Mouse (Mus musculus): ENCODE data around the gene Dchs1. TPM values are rescaled to one million over a fixed set of nuclear protein-coding genes. Genes with fewer than 3 reads are reported as not detected.

The Dchs1 gene
- polyA plus RNA-seq, 1 experiment = 5.0 TPM

GRCm38 (mm10) chr7:105728701-105729428 lies 58.6 kb downstream of the Dchs1 start:
- Histone ChIP-seq H3K4me1 (ENCODE audit: control insufficient read depth, insufficient read depth, low read length) (peaks cover 3% of the 10 kb centered on the region; the same call in 1 of the 2 replicates), H3K27ac (ENCODE audit: insufficient read depth, low read length) (peak overlapping the region; percentile 26; the same call in 1 of the 2 replicates), H3K4me3 (replicated peaks; ENCODE audit: insufficient read depth, low read depth, low read length) (no peak overlapping the region), H3K27me3 (ENCODE audit: control insufficient read depth, insufficient read depth, low read length) (no peaks in the 10 kb centered on the region)
- 31% methylated on average over 6 of the region's 6 CpGs for WGBS
- TF ChIP-seq POLR2A (IDR thresholded peaks at IDR 0.05; ENCODE audit: borderline replicate concordance, insufficient read depth, low read length) (no peak), CTCF (IDR thresholded peaks at IDR 0.05; ENCODE audit: borderline replicate concordance, insufficient read depth, low read depth, low read length) (no peak)
- DNase-seq = peak in 1 of 2 experiments; percentile 44

GRCm38 (mm10) chr7:105726980-105727325 lies 60.5 kb downstream of the Dchs1 start:
- DNase-seq = no peak
- Histone ChIP-seq H3K4me3 (replicated peaks; ENCODE audit: insufficient read depth, low read depth, low read length) (no peak overlapping the region), H3K4me1 (ENCODE audit: control insufficient read depth, insufficient read depth, low read length) (peaks cover 3% of the 10 kb centered on the region; the same call in 1 of the 2 replicates), H3K27me3 (ENCODE audit: control insufficient read depth, insufficient read depth, low read length) (no peaks in the 10 kb centered on the region), H3K27ac (ENCODE audit: insufficient read depth, low read length) (no peak overlapping the region)
- 97% methylated on average over 4 of the region's 4 CpGs for WGBS
- TF ChIP-seq POLR2A (IDR thresholded peaks at IDR 0.05; ENCODE audit: borderline replicate concordance, insufficient read depth, low read length) = no peak
- no peak for TF ChIP-seq CTCF (IDR thresholded peaks at IDR 0.05; ENCODE audit: borderline replicate concordance, insufficient read depth, low read depth, low read length)

GRCm38 (mm10) chr7:105726144-105726979 lies 61.1 kb downstream of the Dchs1 start:
- Histone ChIP-seq H3K27me3 (ENCODE audit: control insufficient read depth, insufficient read depth, low read length) (no peaks in the 10 kb centered on the region), H3K4me3 (replicated peaks; ENCODE audit: insufficient read depth, low read depth, low read length) (no peak overlapping the region), H3K27ac (ENCODE audit: insufficient read depth, low read length) (no peak overlapping the region), H3K4me1 (ENCODE audit: control insufficient read depth, insufficient read depth, low read length) (peaks cover 3% of the 10 kb centered on the region; the same call in 1 of the 2 replicates)
- DNase-seq = peak; percentile 48 to 68
- 82% methylated on average over 4 of the region's 4 CpGs for WGBS
- TF ChIP-seq POLR2A (IDR thresholded peaks at IDR 0.05; ENCODE audit: borderline replicate concordance, insufficient read depth, low read length) (no peak), CTCF (IDR thresholded peaks at IDR 0.05; ENCODE audit: borderline replicate concordance, insufficient read depth, low read depth, low read length) (peak; percentile 68)

DNA sequence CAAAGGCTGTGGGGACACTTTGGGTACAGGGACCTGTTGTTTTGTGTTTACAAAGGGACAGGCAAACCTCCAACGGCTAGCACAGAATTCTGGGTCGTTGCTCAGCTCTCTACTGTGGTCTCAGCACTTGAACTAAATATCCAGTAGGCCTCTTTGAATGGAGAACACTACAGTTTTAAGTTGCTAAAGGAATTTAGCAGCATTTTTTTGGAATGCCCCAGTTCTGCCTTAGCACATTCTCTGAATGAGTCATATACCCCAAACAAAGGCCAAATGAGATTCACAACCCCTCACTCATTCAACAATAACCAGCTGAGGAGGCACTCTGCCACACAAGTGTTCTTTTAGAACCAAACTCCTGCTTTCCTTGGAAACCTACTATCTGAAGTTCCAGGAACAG lies 65.5 kb downstream of the Dchs1 start:
- Histone ChIP-seq H3K4me3 (replicated peaks; ENCODE audit: insufficient read depth, low read depth, low read length) (no peak overlapping the region), H3K27ac (ENCODE audit: insufficient read depth, low read length) (no peak overlapping the region), H3K27me3 (ENCODE audit: control insufficient read depth, insufficient read depth, low read length) (no peaks in the 10 kb centered on the region), H3K4me1 (ENCODE audit: control insufficient read depth, insufficient read depth, low read length) (0 out of 2 replicates have a peak, but pooled peaks cover 3% of the 10 kb centered on the region)
- DNase-seq = no peak
- TF ChIP-seq POLR2A (IDR thresholded peaks at IDR 0.05; ENCODE audit: borderline replicate concordance, insufficient read depth, low read length) = no peak
- TF ChIP-seq CTCF (IDR thresholded peaks at IDR 0.05; ENCODE audit: borderline replicate concordance, insufficient read depth, low read depth, low read length) = no peak
- WGBS = 59% methylated on average over 2 of the region's 2 CpGs

GRCm38 (mm10) chr7:105715366-105715765 lies 72.1 kb downstream of the Dchs1 start:
- no peak overlapping the region for H3K27ac ChIP-seq (ENCODE audit: insufficient read depth, low read length)
- TF ChIP-seq POLR2A (IDR thresholded peaks at IDR 0.05; ENCODE audit: borderline replicate concordance, insufficient read depth, low read length) = no peak
- no peak for DNase-seq
- H3K4me1 ChIP-seq (ENCODE audit: control insufficient read depth, insufficient read depth, low read length) = no peaks in the 10 kb centered on the region; the same call in 1 of the 2 replicates
- WGBS = 55% methylated on average over 3 of the region's 3 CpGs
- H3K4me3 ChIP-seq (replicated peaks; ENCODE audit: insufficient read depth, low read depth, low read length) = no peak overlapping the region
- H3K27me3 ChIP-seq (ENCODE audit: control insufficient read depth, insufficient read depth, low read length) = no peaks in the 10 kb centered on the region

GRCm38 (mm10) chr7:105708733-105709132 lies 78.7 kb downstream of the Dchs1 start:
- no peak overlapping the region for H3K4me3 ChIP-seq (replicated peaks; ENCODE audit: insufficient read depth, low read depth, low read length)
- WGBS = 90% methylated on average over 5 of the region's 5 CpGs
- no peaks in the 10 kb centered on the region for H3K27me3 ChIP-seq (ENCODE audit: control insufficient read depth, insufficient read depth, low read length)
- no peak overlapping the region for H3K27ac ChIP-seq (ENCODE audit: insufficient read depth, low read length)
- H3K4me1 ChIP-seq (ENCODE audit: control insufficient read depth, insufficient read depth, low read length) = peaks cover 6% of the 10 kb centered on the region
- TF ChIP-seq CTCF (IDR thresholded peaks at IDR 0.05; ENCODE audit: borderline replicate concordance, insufficient read depth, low read depth, low read length) = no peak
- no peak for TF ChIP-seq POLR2A (IDR thresholded peaks at IDR 0.05; ENCODE audit: borderline replicate concordance, insufficient read depth, low read length)
- DNase-seq = no peak

GRCm38 (mm10) chr7:105703816-105704215 lies 83.6 kb downstream of the Dchs1 start:
- 50% methylated on average over 4 of the region's 4 CpGs for WGBS
- TF ChIP-seq CTCF (IDR thresholded peaks at IDR 0.05; ENCODE audit: borderline replicate concordance, insufficient read depth, low read depth, low read length) = no peak
- no peak for TF ChIP-seq POLR2A (IDR thresholded peaks at IDR 0.05; ENCODE audit: borderline replicate concordance, insufficient read depth, low read length)
- peak overlapping the region; percentile 30 for H3K27ac ChIP-seq (ENCODE audit: insufficient read depth, low read length)
- H3K27me3 ChIP-seq (ENCODE audit: control insufficient read depth, insufficient read depth, low read length) = no peaks in the 10 kb centered on the region
- H3K4me1 ChIP-seq (ENCODE audit: control insufficient read depth, insufficient read depth, low read length) = peaks cover 10% of the 10 kb centered on the region
- no peak overlapping the region for H3K4me3 ChIP-seq (replicated peaks; ENCODE audit: insufficient read depth, low read depth, low read length)
- peak in 1 of 2 experiments; percentile 51 for DNase-seq

All from cerebellum, adult 2 months (tissue).